Mouse (Mus musculus): ENCODE measurements around the gene Acot13.

DNA sequence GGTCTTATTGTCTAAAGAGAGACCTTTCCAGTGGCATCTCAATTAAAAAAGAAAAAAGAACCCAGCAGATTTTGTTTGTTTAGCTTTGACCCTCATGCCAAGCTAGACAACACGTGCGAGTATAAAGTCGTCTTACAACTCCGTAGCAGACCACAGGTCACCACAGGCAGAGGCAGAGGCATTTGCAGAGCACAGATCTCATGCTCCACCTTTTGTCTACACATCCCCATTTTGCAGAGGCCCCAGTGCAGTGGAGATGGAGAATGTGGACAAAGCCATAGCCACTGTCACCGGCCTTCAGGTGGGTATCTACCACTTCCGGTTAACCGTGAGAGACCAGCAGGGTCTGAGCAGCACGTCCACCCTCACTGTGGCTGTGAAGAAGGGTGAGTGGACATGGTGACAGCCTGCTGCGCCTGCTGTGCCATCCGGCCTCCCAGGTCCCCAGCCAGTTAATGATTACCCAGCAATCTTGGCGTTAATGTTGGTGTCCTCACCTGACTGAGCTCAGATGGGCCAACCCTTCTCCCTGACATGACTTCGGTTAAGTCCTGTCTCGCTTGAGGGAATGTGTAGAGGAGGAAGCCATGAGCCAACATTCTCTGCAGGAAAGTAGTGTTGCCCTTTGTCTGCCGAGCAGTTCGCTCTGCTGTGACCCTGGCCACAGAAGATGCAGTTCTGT is 48.2 kb upstream of the Acot13 start:
- TF ChIP-seq EP300 (IDR thresholded peaks at IDR 0.05; ENCODE audit: low read depth): no peak
- TF ChIP-seq CTCF (IDR thresholded peaks at IDR 0.05; ENCODE audit: low read depth): no peak

Measured in liver, embryonic 14.5 days (tissue).